Mouse (Mus musculus): ENCODE data around the gene Olfr39. TPM values are rescaled to one million over a fixed set of nuclear protein-coding genes. Genes with fewer than 3 reads are reported as not detected.
"Not testable (repeated sequence)": the region's sequence is repeated elsewhere in the genome, so short reads cannot be mapped to it uniquely, and the experiment has no call there.

Gene Olfr39
- not detected in 2 replicates for polyA plus RNA-seq (2015; fragmentation: Nextera tagmentation; extraction: Ambion mirVana)

DNA sequence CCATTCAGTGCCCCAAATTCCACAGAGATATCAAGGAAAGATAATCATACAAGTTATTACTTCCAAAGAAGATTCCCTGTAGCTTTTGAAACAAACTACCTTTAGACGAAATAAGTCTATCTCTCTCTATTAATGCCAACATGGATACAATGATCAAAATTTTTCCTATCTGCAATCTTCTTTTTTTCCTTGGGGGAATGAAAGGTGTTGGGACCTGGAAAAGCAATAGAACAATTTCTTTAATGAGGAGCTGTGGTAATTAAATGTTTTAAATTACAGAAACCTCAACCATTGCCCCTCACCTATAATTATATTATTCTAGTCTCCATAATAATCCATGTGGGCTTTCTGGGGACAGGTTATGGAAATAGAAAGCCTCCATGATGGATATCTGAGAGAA, at the start of gene Olfr39:
TSS of gene Olfr39 (plus strand) at position 301 of the 400 bp plus-strand sequence.
- Histone ChIP-seq H3K9me3 (ENCODE audit: low read length) (no peaks in the 10 kb centered on the region), H3K36me3 (ENCODE audit: insufficient read depth, low read length) (no peaks in the 10 kb centered on the region), H3K9ac (replicated peaks; ENCODE audit: low read depth) (no peak within 1 kb of the TSS), H3K4me3 (ENCODE audit: low read depth, low read length) (no peak within 1 kb of the TSS), H3K4me2 (replicated peaks; ENCODE audit: low read depth, low read length) (no peak within 1 kb of the TSS), H3K27me3 (replicated peaks; ENCODE audit: insufficient read depth, low read length) (no peaks in the 10 kb centered on the region), H3K27ac (ENCODE audit: low read length) (no peak within 1 kb of the TSS), H3K4me1 (ENCODE audit: insufficient read depth, low read depth, low read length) (no peaks in the 10 kb centered on the region)
- no peak for DNase-seq (ENCODE audit: low spot score)
- WGBS: 80% methylated on average over 1 of the region's 1 CpGs
- ATAC-seq: no peak
- TF ChIP-seq CTCF (IDR thresholded peaks at IDR 0.05) (no peak), EP300 (IDR thresholded peaks at IDR 0.05) (no peak)

DNA sequence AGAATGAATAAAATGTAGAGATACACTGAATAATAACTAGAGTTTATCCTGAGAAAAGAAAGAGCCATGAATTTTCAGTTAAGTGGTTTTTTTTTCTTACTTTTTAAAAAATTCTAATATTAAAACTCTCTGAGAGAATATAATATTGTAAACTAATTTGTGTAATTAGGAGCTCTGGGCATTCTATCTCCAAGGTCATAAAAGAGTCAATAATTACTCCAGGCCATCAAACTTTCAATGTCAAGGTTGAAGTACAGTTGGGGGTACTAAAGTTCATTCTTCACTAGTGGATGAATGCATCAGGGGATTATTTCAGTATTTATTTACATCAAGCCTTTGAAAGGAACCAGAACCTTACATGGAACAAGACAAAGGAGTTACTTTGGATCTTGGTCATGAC, 45.3 kb upstream of the Olfr39 start, which contains the start of gene Olfr872:
TSS of gene Olfr872 (plus strand) at position 301 of the 400 bp plus-strand sequence.
- TF ChIP-seq EP300 (IDR thresholded peaks at IDR 0.05) (no peak), CTCF (IDR thresholded peaks at IDR 0.05) (no peak)
- Histone ChIP-seq H3K4me2 (replicated peaks; ENCODE audit: low read depth, low read length) (no peak within 1 kb of the TSS), H3K9me3 (ENCODE audit: low read length) (no peaks in the 10 kb centered on the region), H3K27ac (ENCODE audit: low read length) (no peak within 1 kb of the TSS), H3K27me3 (replicated peaks; ENCODE audit: insufficient read depth, low read length) (no peaks in the 10 kb centered on the region), H3K4me1 (ENCODE audit: insufficient read depth, low read depth, low read length) (no peaks in the 10 kb centered on the region), H3K4me3 (ENCODE audit: low read depth, low read length) (no peak within 1 kb of the TSS), H3K36me3 (ENCODE audit: insufficient read depth, low read length) (no peaks in the 10 kb centered on the region), H3K9ac (replicated peaks; ENCODE audit: low read depth) (no peak within 1 kb of the TSS)
- ATAC-seq: no peak
- DNase-seq (ENCODE audit: low spot score): no peak

- no peak overlapping the region for H3K9ac ChIP-seq (replicated peaks; ENCODE audit: low read depth)
- no peaks in the 10 kb centered on the region for H3K36me3 ChIP-seq (ENCODE audit: insufficient read depth, low read length)
- no peak overlapping the region for H3K4me3 ChIP-seq (ENCODE audit: low read depth, low read length)
- DNase-seq (ENCODE audit: low spot score): no peak
- ATAC-seq: no peak
- no peak overlapping the region for H3K27ac ChIP-seq (ENCODE audit: low read length)
- 52% methylated on average over 2 of the region's 2 CpGs for WGBS
- H3K27me3 ChIP-seq (replicated peaks; ENCODE audit: insufficient read depth, low read length): no peaks in the 10 kb centered on the region
- TF ChIP-seq CTCF (IDR thresholded peaks at IDR 0.05): no peak
- no peak for TF ChIP-seq EP300 (IDR thresholded peaks at IDR 0.05)
- H3K4me2 ChIP-seq (replicated peaks; ENCODE audit: low read depth, low read length): no peak overlapping the region
- no peaks in the 10 kb centered on the region for H3K9me3 ChIP-seq (ENCODE audit: low read length)
- no peaks in the 10 kb centered on the region for H3K4me1 ChIP-seq (ENCODE audit: insufficient read depth, low read depth, low read length)
Observed at GRCm38 (mm10) chr9:20237378-20237777, 44.8 kb upstream of the Olfr39 start.

- not testable (repeated sequence) for H3K27me3 ChIP-seq (replicated peaks; ENCODE audit: insufficient read depth, low read length); H3K36me3 ChIP-seq (ENCODE audit: insufficient read depth, low read length); H3K9ac ChIP-seq (replicated peaks; ENCODE audit: low read depth); H3K4me1 ChIP-seq (ENCODE audit: insufficient read depth, low read depth, low read length); DNase-seq (ENCODE audit: low spot score); H3K4me2 ChIP-seq (replicated peaks; ENCODE audit: low read depth, low read length); ATAC-seq; H3K27ac ChIP-seq (ENCODE audit: low read length); H3K9me3 ChIP-seq (ENCODE audit: low read length); H3K4me3 ChIP-seq (ENCODE audit: low read depth, low read length)
- 75% methylated on average over 5 of the region's 5 CpGs for WGBS
Observed at GRCm38 (mm10) chr9:20295562-20295961, 13.4 kb downstream of the Olfr39 start.

DNA sequence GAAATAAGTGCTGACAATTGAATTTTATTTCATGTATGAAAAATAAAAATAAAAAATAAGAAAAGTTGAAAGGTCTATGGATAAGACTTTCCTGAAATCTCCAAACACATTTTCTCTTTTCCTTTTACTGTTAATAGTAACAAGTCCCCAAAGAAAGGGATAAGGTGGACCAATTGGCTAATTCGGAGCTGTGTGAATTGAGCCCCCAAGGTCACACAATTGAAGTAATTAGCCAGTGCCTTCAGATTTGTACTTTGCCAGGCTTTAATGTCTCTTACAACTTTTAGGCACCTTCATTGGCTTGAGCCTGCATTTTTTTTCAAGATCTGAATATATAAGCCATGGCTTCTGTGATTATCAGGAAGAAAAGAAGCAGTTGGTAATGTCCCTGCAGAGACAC, 16.1 kb downstream of the Olfr39 start, which contains the start of gene Olfr873:
TSS of gene Olfr873 (plus strand) at position 301 of the 400 bp plus-strand sequence.
- Histone ChIP-seq H3K4me1 (ENCODE audit: insufficient read depth, low read depth, low read length) (no peaks in the 10 kb centered on the region), H3K9me3 (ENCODE audit: low read length) (no peaks in the 10 kb centered on the region), H3K9ac (replicated peaks; ENCODE audit: low read depth) (no peak within 1 kb of the TSS), H3K4me2 (replicated peaks; ENCODE audit: low read depth, low read length) (no peak within 1 kb of the TSS), H3K27me3 (replicated peaks; ENCODE audit: insufficient read depth, low read length) (no peaks in the 10 kb centered on the region), H3K4me3 (ENCODE audit: low read depth, low read length) (no peak within 1 kb of the TSS), H3K36me3 (ENCODE audit: insufficient read depth, low read length) (no peaks in the 10 kb centered on the region), H3K27ac (ENCODE audit: low read length) (no peak within 1 kb of the TSS)
- TF ChIP-seq CTCF (IDR thresholded peaks at IDR 0.05): no peak
- no peak for TF ChIP-seq EP300 (IDR thresholded peaks at IDR 0.05)
- no peak for ATAC-seq
- 87% methylated on average over 1 of the region's 1 CpGs for WGBS
- no peak for DNase-seq (ENCODE audit: low spot score)

DNA sequence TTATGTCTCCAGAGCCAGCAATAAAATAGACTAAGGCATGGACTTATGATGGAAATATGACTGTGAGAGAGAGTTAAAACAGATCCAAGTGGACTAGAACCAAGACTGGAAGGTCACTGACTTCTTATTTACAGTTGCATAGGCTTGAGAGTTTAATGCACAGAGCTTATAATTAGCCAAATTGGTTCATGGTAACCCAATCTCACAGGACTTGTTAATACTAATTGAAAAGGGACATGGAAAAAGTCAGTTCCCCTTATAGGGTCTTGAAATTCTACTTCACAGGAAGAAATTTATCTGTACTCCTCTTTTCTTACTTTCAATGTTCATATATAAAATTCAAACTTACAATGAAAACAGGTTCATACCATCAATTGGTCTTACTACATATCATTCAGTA, 53.8 kb downstream of the Olfr39 start, which contains the start of gene Olfr18:
TSS of gene Olfr18 (minus strand) at position 101 of the 400 bp plus-strand sequence.
- Histone ChIP-seq H3K4me1 (ENCODE audit: insufficient read depth, low read depth, low read length) (no peaks in the 10 kb centered on the region), H3K9me3 (ENCODE audit: low read length) (no peaks in the 10 kb centered on the region), H3K27ac (ENCODE audit: low read length) (no peak within 1 kb of the TSS), H3K27me3 (replicated peaks; ENCODE audit: insufficient read depth, low read length) (no peaks in the 10 kb centered on the region), H3K9ac (replicated peaks; ENCODE audit: low read depth) (no peak within 1 kb of the TSS), H3K4me2 (replicated peaks; ENCODE audit: low read depth, low read length) (no peak within 1 kb of the TSS), H3K36me3 (ENCODE audit: insufficient read depth, low read length) (no peaks in the 10 kb centered on the region), H3K4me3 (ENCODE audit: low read depth, low read length) (no peak within 1 kb of the TSS)
- ATAC-seq: no peak
- TF ChIP-seq CTCF (IDR thresholded peaks at IDR 0.05) (no peak), EP300 (IDR thresholded peaks at IDR 0.05) (no peak)
- DNase-seq (ENCODE audit: low spot score): no peak

Other genes starting within 250 kb of the Olfr39 start
- not detected in 2 replicates for gene Olfr867, start 224.8 kb upstream of the Olfr39 start, polyA plus RNA-seq (2015; fragmentation: Nextera tagmentation; extraction: Ambion mirVana)
- not detected in 2 replicates for gene Olfr868, start 183.7 kb upstream of the Olfr39 start, polyA plus RNA-seq (2015; fragmentation: Nextera tagmentation; extraction: Ambion mirVana)
- gene Olfr869, start 153.3 kb upstream of the Olfr39 start, polyA plus RNA-seq (2015; fragmentation: Nextera tagmentation; extraction: Ambion mirVana): not detected in 2 replicates
- gene Olfr870, start 108.3 kb upstream of the Olfr39 start, polyA plus RNA-seq (2015; fragmentation: Nextera tagmentation; extraction: Ambion mirVana): not detected in 2 replicates
- gene Olfr871, start 70.1 kb upstream of the Olfr39 start, polyA plus RNA-seq (2015; fragmentation: Nextera tagmentation; extraction: Ambion mirVana): not detected in 2 replicates
- gene Olfr872, start 45.2 kb upstream of the Olfr39 start, polyA plus RNA-seq (2015; fragmentation: Nextera tagmentation; extraction: Ambion mirVana): not detected in 2 replicates
- gene Olfr873, start 16.2 kb downstream of the Olfr39 start, polyA plus RNA-seq (2015; fragmentation: Nextera tagmentation; extraction: Ambion mirVana): not detected in 2 replicates
- gene Olfr18, start 53.7 kb downstream of the Olfr39 start, polyA plus RNA-seq (2015; fragmentation: Nextera tagmentation; extraction: Ambion mirVana): not detected in 2 replicates
- gene Zfp560, start 102.8 kb downstream of the Olfr39 start, polyA plus RNA-seq (2015; fragmentation: Nextera tagmentation; extraction: Ambion mirVana): 40.1 and 47.3 TPM in 2 replicates
- 6.8 and 9.5 TPM in 2 replicates for gene Zfp26, start 177.8 kb downstream of the Olfr39 start, polyA plus RNA-seq (2015; fragmentation: Nextera tagmentation; extraction: Ambion mirVana)
- gene Zfp426, start 210.4 kb downstream of the Olfr39 start, polyA plus RNA-seq (2015; fragmentation: Nextera tagmentation; extraction: Ambion mirVana): 14.8 and 17.5 TPM in 2 replicates
- 63.8 and 73.4 TPM in 2 replicates for gene Zfp266, start 239.1 kb downstream of the Olfr39 start, polyA plus RNA-seq (2015; fragmentation: Nextera tagmentation; extraction: Ambion mirVana)

All from lung, postnatal 0 days (tissue).